Mouse (Mus musculus): Measurements from ENCODE around the gene Hpcal4.

DNA sequence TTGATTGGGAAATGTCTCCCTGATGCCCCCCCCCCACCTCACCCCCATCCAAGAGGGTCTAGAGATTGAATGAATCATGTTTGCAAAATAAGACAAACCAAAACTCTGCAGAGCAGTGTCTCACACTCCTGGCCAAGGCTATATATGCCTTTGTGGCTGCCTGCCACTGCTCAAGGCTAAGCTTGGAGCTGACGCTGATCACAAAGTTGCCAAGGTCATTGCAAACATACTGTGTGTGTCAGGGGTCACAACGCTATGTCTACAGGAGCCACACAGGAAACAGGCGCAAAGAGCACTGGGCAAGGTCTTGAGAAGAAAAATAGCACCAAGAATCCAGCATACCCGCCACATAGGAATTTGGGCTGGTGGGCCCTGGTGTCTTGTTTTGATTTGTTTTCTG is 37.6 kb downstream of the Hpcal4 start:
- TF ChIP-seq CTCF (IDR thresholded peaks at IDR 0.05; ENCODE audit: low read depth) (no peak), EP300 (IDR thresholded peaks at IDR 0.05; ENCODE audit: low read depth) (no peak)
